Mouse (Mus musculus): ENCODE data around the gene Ank3.

Gene Ank3

DNA sequence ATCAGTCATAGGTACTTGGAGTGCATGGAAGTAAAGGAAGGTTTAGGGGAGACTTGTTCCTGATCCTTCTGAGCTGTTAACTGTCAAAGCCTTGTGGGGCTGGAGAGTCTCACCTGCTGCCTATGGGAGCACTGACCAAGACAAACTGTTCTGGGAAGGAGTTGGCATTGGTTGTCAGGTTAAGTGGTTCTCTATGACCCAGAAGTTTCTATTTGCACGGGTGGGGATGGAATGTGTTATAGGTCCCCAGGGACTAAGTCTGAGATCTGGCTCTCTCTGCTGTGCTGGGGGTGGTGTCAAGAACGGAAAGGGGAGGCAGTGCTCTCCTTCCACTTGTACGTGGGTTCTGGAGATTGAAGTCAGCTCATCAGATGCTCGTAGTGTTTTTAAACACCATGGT lies 6.9 kb downstream of the Ank3 start:
- DNase-seq (ENCODE audit: low spot score in 2 of 2): no peak

DNA sequence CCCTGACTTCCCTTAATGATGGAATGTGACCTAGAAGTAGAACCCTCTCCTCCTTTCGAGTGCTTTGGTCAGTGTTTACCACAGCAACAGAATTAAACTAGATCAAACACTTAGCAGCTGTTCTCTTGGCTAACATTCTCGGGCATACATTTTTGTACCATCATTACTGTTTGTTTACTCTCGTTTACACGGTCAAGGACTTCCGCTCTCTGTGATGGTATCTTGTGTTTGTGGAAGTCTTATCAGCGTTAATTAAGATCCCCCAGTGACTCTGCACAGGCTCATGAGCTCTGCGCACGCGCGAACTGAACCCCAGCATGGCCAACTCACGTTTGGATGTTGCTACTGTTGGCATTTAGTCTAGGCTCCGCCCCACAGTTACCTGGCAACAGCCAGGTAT lies 16.3 kb downstream of the Ank3 start:
- no peak for DNase-seq (ENCODE audit: low spot score in 2 of 2)

DNA sequence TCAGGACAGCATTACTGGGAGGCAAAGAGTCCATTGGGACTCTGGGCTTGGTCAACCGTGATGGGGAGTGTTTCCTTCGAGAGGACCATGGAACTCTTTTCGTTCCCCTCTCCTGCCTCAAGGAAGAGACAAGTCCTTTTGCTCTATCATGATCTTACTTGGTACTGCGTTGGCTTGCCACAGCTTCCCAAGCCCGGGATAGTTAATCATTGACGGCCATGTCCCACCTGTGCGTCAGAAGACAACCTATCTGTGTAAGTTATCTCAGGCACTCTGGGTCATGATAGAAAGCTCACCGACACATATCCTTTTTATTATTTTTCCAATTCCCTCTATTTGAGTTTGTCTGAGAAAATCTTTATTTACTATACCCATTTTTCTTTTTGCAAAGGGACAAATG lies 20.1 kb downstream of the Ank3 start:
- no peak for DNase-seq (ENCODE audit: low spot score in 2 of 2)

DNA sequence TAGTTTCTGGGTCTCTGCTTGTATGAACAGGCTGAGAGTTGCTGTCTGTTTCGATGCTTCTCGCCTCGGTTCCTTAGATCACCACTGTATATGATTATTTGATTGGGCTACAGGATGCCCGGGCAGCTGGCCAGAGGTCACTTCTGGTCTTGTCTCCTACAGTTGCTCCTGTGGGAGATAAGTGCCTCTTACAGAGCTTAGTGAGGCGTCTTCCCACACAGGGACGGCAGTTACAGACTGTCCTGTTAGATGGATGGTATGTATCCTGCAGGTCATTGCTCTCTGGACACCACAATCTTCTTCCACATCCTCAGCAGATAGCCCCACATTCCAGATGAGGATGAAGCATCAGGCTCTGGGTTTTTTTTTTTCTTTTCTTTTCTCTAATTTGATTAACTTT lies 21.7 kb downstream of the Ank3 start:
- no peak for DNase-seq (ENCODE audit: low spot score in 2 of 2)

DNA sequence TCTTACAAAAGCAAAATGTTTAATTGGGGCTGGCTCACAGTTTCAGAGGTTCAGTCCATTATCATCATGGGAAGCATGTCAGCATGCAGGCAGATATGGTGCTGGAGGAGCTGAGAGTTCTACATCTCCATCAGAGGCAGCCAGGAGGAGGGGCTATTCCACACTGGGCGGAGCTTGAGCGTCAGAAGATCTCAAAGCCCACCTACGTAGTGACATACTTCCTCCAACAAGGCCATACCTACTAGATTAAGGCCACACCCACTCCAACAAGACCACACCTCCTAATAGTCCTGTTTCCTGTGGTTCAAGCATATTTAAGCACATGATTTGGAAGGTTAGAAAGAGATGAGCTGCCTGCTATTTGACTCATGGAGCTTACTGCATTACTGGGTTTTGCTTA lies 25.5 kb downstream of the Ank3 start:
- DNase-seq (ENCODE audit: low spot score in 2 of 2): no peak

DNA sequence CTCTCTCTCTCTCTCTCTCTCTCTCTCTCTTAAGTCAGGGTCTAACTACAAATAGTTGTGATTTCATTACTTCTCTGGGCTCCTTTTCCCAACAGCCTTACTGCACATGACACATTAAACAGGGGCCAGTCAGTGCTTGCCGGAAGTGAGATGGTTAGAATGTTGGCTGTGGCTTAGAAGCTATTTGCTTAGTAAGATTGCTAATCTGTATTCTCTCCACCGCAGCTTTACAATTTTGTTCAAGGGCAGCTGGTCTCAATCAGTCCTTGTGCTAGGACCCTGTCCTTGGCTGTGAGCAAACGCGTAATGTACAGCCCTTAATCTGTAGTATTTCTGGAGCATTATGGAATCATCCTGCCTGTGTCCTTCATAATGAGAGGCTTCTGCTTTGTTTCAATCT lies 31.6 kb downstream of the Ank3 start:
- DNase-seq (ENCODE audit: low spot score in 2 of 2): no peak

DNA sequence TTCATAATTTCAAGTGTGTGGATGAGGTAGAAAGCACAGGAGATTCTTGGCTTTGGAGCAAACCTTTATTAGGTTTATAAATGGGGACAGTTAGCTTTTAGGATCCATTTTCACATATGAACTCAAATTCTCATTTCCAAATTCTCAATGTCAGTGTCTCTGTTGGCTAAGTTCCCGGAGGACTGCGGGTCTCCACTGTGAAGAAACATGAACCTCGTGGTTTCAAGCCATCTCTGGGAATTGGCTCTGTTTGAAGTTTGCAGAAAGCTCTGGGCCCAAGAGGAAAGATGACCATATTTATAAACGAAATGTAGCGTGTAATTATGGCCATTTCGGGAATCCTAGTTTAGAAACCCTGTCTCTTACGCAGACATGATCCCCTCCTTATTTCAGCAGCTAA lies 32.5 kb downstream of the Ank3 start:
- DNase-seq (ENCODE audit: low spot score in 2 of 2): no peak

DNA sequence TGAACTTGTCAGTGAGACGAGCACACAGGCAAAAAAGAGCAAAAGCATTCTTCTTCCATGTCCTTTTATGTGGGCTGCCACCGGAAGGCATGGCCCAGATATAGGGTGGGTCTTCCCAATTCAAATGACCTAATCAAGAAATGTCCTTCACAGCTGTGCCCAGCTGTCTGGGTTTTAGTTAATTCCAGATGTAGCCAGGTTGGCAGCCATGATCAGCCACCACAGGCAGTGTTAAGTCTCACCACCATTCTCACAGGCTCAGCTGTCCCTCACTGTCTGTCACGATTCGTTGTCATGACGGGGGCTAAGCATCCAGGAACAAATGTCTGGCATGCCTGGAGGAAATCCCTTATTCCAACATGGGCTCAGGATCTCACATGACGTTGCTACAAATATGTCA lies 36.6 kb downstream of the Ank3 start:
- no peak for DNase-seq (ENCODE audit: low spot score in 2 of 2)

DNA sequence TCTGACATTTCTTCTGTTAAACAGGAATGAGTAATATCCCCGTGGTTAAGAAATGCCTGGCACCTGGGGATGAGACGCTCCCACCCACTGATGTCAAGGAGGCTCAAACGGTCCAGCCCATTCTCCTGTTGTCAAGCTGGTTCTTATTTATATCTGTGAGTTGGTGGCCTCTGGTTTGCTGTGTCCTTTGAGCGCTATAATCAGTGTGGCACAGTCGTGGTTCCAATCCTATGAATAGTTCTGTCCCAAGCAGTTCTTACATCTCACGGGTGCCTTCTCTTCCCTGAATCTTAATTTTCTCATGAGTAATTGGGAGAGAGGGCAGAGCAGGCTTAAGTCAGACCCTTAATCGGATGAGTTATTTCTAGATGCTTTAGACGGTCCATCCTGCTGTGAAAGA lies 40.9 kb downstream of the Ank3 start:
- DNase-seq (ENCODE audit: low spot score in 2 of 2): no peak

DNA sequence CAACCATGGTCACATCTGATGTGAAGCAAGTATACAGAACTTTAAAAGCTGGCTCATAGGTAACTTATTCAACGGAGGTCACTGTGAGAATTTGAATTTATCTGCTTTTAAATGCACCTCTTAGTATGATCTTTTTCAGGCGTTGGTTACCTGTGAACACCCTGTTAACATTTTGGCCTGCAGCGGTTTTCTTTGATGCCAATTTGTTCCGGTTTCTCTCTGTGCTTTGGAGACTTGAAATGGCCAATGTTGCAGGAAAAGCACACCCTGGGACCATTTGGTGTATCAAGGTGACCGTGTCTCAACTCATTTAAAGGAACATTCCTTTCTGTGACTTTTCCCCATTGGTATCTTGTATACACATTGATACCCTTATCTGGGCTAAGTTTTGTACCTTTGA lies 46.0 kb downstream of the Ank3 start:
- no peak for DNase-seq (ENCODE audit: low spot score in 2 of 2)

DNA sequence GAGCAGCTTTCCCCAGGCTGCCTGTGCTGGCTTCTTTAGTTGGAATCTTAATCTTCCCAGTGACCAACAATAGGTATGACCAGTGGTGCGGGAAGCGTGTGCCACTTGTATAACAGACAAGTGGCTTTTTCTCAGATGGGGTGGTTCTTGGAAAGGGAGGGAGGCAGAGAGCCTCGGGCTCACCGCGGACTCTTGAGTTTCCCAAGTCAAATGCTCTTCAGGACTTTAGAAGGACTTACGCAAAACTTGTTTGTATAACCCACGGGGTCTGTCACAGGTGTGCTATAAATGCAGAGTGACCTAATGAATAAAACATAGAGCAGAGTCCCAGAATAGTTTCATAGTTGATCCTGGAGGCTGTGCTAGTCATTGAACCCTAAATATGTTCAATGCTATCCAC lies 47.4 kb downstream of the Ank3 start:
- no peak for DNase-seq (ENCODE audit: low spot score in 2 of 2)

DNA sequence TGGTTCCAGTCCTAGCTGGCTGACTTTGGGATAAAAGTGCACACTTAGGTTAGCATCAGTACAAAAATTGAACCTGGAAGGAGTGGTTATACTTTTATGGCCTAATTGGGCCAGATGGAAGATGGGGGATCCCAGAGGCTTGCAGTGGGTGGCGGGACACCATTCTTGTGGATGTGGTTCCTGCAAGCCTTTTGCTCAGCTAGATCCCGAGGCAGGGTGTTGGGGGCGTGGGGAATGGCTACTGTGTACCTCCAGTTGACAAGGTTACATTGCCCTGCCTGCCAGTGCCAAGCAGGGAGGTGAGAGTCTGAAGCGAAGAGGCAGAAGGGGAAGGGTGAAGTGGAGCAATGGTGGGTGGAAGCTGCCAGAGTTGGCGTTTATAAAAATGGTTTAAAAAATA lies 48.0 kb downstream of the Ank3 start:
- DNase-seq (ENCODE audit: low spot score in 2 of 2): no peak

DNA sequence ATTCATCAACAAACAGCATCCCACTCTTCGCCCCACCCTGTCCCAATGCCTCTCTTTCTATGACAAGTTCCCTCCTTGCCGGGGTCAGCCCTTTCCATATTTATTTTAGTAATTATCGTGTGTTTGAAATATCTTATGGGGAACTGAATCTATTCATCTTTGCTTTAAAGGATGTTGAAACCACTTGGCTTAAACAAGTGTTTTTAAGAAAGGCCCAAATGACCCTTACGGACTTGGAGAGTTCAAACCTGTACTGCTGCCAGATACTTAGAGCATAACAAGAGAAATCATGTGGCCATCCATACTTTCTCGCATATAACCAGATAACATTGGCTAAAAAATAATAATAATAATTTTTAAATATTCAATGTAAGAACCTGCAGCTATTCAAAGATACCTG lies 48.7 kb downstream of the Ank3 start:
- DNase-seq (ENCODE audit: low spot score in 2 of 2): no peak

DNA sequence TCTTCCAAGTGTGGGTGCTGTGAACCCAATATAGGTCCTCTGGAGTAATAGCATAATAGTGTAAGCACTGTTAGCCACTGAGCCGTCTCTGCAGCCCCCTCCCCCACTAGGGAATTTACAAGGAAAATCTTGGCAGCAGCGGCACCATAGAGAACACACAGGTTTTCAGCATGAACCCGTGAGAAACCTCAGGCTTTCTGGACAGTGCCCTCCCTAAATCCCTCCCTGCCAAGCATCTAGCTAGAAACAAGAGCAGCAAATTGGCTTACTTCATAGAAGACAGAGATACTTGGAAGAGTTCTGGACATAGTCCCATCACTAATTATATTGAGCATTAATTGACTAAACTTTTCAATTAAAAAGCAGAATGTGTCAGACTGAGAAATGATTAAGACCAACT lies 49.6 kb downstream of the Ank3 start:
- no peak for DNase-seq (ENCODE audit: low spot score in 2 of 2)

DNA sequence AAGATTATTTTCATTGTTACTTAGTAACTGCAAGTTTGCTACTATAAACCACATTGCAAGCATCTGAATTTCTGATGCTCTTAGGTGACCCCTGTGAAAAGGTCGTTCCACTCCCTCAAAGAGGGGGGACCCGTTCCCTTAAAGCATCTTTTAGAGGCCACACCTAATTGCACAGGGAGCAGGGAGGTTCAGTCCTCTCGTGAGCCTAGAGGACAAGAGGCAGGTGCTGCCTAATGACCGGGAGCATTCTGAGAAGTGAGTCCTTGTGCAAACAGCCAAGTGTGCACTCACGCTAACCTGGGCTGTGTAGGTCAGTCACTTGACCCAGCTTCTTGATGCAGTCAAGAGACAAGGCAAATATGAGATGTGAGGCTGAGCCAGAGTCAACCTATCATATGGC lies 52.4 kb downstream of the Ank3 start:
- no peak for DNase-seq (ENCODE audit: low spot score in 2 of 2)

DNA sequence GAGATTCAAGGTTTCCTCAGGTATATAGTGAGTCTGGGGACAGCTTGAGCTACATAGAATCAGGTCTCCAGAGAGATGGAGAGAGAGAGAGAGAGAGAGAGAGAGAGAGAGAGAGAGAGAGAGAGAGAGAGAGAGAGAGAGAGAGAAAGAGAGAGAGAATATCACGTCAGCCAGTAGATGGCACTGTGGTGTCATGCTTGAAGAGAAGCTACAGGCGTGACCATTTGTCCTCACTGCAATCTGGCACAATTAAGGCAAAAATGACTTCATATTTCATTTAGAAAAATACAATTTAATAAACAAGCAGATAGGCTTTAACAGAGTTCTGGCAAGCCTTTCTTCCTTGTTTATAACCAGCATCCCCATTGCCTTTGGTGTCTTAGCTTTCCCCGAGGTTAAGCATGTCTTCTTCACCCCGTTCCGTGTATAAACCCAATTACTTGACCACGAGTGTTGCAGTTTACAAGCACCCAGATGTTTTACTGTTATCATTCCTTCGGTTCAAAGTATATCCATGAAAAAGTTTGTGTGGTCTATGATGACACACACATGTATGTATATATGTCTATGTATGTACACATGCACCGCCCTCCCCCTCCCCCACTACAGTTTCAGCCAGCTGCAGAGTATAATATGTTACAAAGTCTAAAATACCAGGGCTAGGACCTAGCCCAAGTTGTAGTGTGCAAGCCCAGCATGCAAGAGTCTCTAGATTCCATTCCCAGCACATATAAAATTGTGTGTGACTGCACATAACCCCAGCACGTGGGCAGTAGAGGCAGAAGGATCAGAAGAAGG lies 53.8 kb downstream of the Ank3 start:
- DNase-seq (ENCODE audit: low spot score in 2 of 2): no peak

DNA sequence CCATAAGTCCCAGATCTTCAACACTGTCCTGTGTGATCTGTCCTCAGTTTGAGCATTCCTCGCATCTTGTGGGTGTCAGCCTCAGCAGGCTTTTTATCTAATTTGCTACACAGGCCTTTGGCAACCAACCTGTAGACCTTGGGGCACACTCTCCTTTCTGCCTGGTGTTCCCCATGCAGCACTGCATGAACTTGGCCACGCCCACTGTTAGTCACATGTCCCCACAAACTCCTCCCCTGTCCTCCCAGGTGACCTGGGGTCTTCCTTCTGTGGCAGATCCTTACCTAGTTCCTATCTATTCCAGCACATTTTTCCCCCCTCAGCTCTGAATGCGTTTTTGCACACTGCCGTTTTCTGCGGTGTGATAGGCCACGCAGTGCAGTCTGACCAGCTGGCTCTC lies 55.0 kb downstream of the Ank3 start:
- DNase-seq (ENCODE audit: low spot score in 2 of 2): no peak

DNA sequence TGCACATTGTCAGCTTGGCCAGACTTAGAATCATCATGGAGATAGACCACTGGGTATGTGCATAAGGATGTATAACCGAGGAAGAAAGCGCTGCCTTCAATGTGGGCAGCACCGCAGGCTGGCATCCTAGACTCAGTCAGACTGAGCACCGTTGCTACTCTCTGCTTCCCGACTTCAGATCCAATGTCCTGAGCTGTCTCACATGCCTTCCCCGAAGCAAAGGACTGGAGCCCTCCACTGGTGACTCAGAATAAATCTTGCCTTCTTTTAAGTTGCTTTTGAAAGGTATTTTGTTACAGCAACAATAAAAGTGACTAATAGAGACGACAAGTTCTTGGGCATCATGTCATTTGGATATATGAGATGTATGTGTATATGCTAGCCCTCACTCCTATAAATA lies 55.9 kb downstream of the Ank3 start:
- no peak for DNase-seq (ENCODE audit: low spot score in 2 of 2)

DNA sequence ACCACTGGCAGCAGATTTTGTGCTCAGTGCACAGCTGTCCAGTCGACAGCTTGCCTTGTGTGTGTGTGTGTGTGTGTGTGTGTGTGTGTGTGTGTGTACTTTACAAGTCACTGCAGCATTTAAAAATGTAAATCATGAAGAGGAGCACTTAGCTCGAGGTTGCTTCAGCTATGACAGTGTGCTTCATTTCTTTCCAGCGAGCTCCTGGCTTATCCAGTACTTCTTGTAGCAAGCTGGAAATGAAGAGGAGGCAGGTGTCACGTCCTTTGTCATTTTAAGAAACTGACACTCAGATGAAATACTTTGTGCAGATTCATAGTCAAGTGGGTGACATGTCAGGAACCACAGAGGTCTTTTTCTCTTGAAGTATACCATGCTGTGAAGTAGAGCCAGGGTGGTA lies 66.3 kb downstream of the Ank3 start:
- DNase-seq (ENCODE audit: low spot score in 2 of 2): no peak

DNA sequence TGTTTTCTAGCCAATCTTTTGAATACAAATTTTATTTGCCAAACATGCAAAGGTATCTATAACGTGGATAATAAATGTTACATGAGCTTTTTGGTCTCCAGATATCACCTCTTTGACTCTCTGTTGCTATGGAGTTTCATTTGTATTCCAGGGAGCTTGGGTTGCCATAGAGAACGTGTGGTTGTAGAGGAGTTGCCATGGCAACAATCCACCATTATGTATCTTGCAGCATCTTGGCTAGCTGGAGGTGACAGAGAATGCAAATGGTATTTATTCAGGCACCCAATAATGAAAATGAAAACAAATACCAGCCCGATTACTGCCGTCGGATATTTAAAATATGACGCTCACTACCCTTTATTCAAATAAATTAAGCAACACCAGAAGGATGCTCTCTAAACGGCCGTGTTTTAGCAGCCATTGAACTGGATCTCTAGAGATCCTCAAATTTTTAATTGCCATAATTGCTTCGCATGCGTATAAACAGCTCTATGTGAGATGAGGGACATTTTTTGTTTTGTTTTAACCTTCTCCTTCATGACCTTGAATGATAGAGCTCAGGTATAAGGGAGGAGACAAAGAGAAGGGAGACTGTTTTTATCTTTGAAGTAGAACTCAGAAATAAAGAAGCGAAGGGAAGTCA lies 67.1 kb downstream of the Ank3 start:
- no peak for DNase-seq (ENCODE audit: low spot score in 2 of 2)

DNA sequence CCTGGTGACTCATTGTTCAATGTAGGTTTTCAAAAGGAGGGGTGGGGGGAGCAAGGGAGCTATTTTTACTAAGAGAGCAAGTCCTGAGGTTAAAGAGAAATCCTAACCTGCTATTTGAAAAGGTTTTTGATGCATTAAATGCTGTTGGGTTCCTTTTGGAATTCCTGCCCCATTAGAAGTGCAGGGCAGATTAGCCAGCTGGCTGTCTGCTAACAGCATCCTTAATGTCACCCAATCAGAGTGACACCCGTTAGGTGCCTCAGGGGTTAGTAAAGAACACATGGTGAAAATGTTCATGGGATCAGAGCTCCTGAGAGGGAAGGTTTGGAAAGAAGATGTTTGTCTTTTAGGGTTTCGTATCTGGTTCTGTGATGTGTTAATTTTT lies 67.6 kb downstream of the Ank3 start:
- no peak for DNase-seq (ENCODE audit: low spot score in 2 of 2)

DNA sequence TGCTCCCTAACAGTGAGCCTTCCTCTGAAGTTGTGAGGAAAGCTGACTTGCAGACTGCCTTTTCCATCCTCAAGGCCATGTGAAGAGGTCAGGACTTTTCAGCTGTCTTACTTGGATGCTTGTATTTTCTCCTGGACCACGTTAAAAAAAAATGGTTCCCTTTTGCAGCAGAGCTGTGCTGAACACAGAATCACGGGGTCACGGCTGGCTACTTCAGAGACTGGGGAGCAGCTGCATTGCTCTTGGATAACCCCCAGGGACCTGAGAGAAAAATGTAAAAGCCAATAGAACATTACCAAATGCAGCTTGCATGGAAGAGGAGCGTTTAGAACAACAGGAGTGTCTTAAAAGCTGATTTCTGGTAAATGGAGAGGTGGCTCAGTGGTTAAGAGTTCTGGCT lies 68.0 kb downstream of the Ank3 start:
- no peak for DNase-seq (ENCODE audit: low spot score in 2 of 2)

DNA sequence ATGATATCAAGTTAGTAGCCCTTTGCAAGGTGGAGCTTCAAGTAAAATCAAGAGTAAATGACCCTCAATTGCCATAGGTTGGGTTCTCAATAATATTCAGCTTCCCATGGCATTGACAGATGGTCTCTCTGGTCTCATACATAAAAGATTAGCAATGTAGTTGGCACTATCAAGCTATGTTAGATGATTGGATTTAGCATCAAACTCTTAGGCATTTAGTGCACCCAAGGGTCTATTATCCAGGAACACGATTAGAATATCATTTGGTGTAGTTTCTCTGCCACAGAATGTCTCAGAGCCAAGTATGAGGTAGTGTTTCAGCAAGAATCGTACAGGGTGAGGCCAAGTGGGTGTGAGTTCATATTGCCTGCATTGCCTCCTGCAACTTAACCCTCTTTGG lies 68.6 kb downstream of the Ank3 start:
- DNase-seq (ENCODE audit: low spot score in 2 of 2): no peak

DNA sequence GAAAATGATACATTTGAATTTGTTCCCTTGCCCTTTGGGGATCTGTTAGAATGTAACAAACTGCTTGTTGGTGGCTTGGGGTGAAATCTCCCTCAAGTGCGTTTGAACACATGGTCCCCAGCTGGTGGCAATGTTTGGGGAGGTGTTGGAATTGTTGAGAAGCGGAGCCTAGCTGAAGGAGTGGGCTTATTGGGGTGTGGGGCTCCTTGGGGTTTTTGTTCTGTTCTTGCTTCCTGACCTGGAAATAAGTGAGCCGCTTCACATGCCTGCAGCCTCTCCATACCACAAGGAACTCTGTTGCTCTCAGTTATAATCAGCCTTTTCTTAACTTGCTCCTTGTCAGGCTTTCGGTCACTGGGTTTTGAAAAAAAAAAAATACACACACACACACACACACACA lies 73.3 kb downstream of the Ank3 start:
- DNase-seq (ENCODE audit: low spot score in 2 of 2): no peak

Data from spleen, postnatal 36 days (tissue).